Comparison of ENCODE assay signal across 7 mouse cellular contexts in genomic region chr14:124742491-124742890, GRCm38 (mm10).
DNase-seq lines count a peak whose midpoint lies in the region; TF ChIP-seq lines count a peak whose summit lies in the region.

No protein-coding gene starts in this region.

- no peak overlapping the region for H3K4me3 ChIP-seq in layer of hippocampus, adult 2 months

- DNase-seq in ES-CJ7 (ENCODE audit: low read depth, low spot score) = peak; percentile 31
- DNase-seq in brain, adult 2 months (ENCODE audit: low read depth, low spot score) = peak; percentile 65
- peak; percentile 27 to 45 for DNase-seq in frontal cortex, postnatal 36 days (ENCODE audit: low spot score in 2 of 2)
- DNase-seq in layer of hippocampus, adult 2 months (ENCODE audit: low spot score in 2 of 2) = peak; percentile 2 to 21
- DNase-seq in right cerebral cortex, adult 18-20 months = peak; percentile 5
- DNase-seq in lung, postnatal 14 days = no peak
- DNase-seq in spleen, postnatal 36 days (ENCODE audit: low spot score in 2 of 2) = no peak

- H3K27ac ChIP-seq in layer of hippocampus, adult 2 months = no peak overlapping the region

- TF ChIP-seq CTCF in layer of hippocampus, adult 2 months (conservative IDR thresholded peaks at IDR 0.05) = peak; percentile 76

Comparison
In these comparisons a context has a peak if more than half of its experiments do, and no peak if none do; other contexts are left out.
1. DNase-seq: peak in ES-CJ7 (single experiment), brain, adult 2 months (single experiment), frontal cortex, postnatal 36 days (2 of 2), layer of hippocampus, adult 2 months (2 of 2) and right cerebral cortex, adult 18-20 months (single experiment); none in lung, postnatal 14 days (single experiment) and spleen, postnatal 36 days (0 of 2).